Mouse (Mus musculus) kidney, postnatal 0 days (tissue): ENCODE data around the gene Cdyl. TPM values are rescaled to one million over a fixed set of nuclear protein-coding genes. Genes with fewer than 3 reads are reported as not detected.

Experiments
- ATAC-seq: fragments of 200-750 bp; cut with Nextera tagmentation; replicated peaks from 2 replicates; pipeline ENCODE4 v1.8.0; 2017; ENCODE audit warnings: low read depth, moderate number of reproducible peaks, moderate TSS enrichment, moderate library complexity; ENCODE audit not compliant: low FRiP score
- DNase-seq: peaks from one replicate; pipeline ENCODE4 v3.0.0-alpha.2; 2016; ENCODE audit warnings: low spot score
- H3K27ac ChIP-seq: fragments of 300-500 bp; sonication (generic); 2 replicates; pipeline ENCODE4 v1.5.1; 2014; ENCODE audit warnings: mild to moderate bottlenecking
- H3K27me3 ChIP-seq: fragments of 300-500 bp; sonication (generic); 2 replicates; pipeline ENCODE4 v1.6.1; 2014; ENCODE audit warnings: low read length, mixed read lengths; ENCODE audit not compliant: insufficient read depth
- H3K36me3 ChIP-seq: fragments of 300-500 bp; sonication (generic); 2 replicates; pipeline ENCODE4 v1.6.1; 2014; ENCODE audit warnings: low read length, mixed read lengths; ENCODE audit not compliant: insufficient read depth
- H3K4me1 ChIP-seq: fragments of 300-500 bp; sonication (generic); replicated peaks from 2 replicates; pipeline ENCODE4 v1.6.1; 2014; ENCODE audit warnings: antibody characterized with exemption, low read length, mixed read lengths; ENCODE audit not compliant: insufficient read depth
- H3K4me2 ChIP-seq: fragments of 300-500 bp; sonication (generic); 2 replicates; pipeline ENCODE4 v1.6.1; 2014; ENCODE audit warnings: mild to moderate bottlenecking, low read length, moderate library complexity, mixed read lengths
- H3K4me3 ChIP-seq: fragments of 300-500 bp; sonication (generic); replicated peaks from 2 replicates; pipeline ENCODE4 v1.5.1; 2014; ENCODE audit warnings: low read depth, low read length
- H3K9ac ChIP-seq: fragments of 300-500 bp; sonication (generic); 2 replicates; pipeline ENCODE4 v1.6.1; 2014; ENCODE audit warnings: low read depth, low read length
- H3K9me3 ChIP-seq: fragments of 300-500 bp; sonication (generic); replicated peaks from 2 replicates; pipeline ENCODE4 v1.6.1; 2016; ENCODE audit warnings: low read length, inconsistent platforms, mixed read lengths
- CTCF ChIP-seq: IDR thresholded peaks from 2 replicates; pipeline ENCODE4 v1.5.1; 2016; ENCODE audit warnings: antibody characterized with exemption, low read depth, mild to moderate bottlenecking, moderate library complexity
- WGBS: fragments of 180-500 bp; shearing (Covaris S2); extraction: QIAGEN DNeasy Blood & Tissue Kit; methylation state at CpG from one replicate; pipeline ENCODE4 v1.1.7; 2014; 5-methylcytosine and 5-hydroxymethylcytosine counted together
- polyA plus RNA-seq: library from polyadenylated mRNA; unstranded; fragments of >200 nt; fragmentation: Nextera tagmentation; extraction: Ambion mirVana; gene quantifications from 2 replicates; pipeline ENCODE4 v1.2.1, GENCODE M21; 2015

Cdyl gene
- polyA plus RNA-seq: 7.8 and 10.2 TPM in 2 replicates

GRCm38 (mm10) chr13:35659406-35659985 is at the start of gene Cdyl:
TSS of gene Cdyl (plus strand) at chr13:35659833.
- Histone ChIP-seq H3K36me3 (no peaks in the 10 kb centered on the region), H3K27me3 (no peaks in the 10 kb centered on the region), H3K4me2 (no peak within 1 kb of the TSS), H3K4me3 (no peak within 1 kb of the TSS), H3K27ac (no peak within 1 kb of the TSS), H3K4me1 (no peaks in the 10 kb centered on the region), H3K9ac (no peak within 1 kb of the TSS), H3K9me3 (no peaks in the 10 kb centered on the region)
- DNase-seq: peak; percentile 72
- 36% methylated on average over 4 of the region's 4 CpGs for WGBS
- ATAC-seq: peak; percentile 71
- no peak for TF ChIP-seq CTCF

GRCm38 (mm10) chr13:35610718-35611117 is 48.9 kb upstream of the Cdyl start:
- Histone ChIP-seq H3K9ac (no peak overlapping the region), H3K27ac (no peak overlapping the region), H3K4me1 (no peaks in the 10 kb centered on the region), H3K27me3 (no peaks in the 10 kb centered on the region), H3K9me3 (no peaks in the 10 kb centered on the region), H3K4me3 (no peak overlapping the region), H3K36me3 (no peaks in the 10 kb centered on the region), H3K4me2 (no peak overlapping the region)
- DNase-seq (no peak), ATAC-seq (no peak)
- no peak for TF ChIP-seq CTCF

DNA sequence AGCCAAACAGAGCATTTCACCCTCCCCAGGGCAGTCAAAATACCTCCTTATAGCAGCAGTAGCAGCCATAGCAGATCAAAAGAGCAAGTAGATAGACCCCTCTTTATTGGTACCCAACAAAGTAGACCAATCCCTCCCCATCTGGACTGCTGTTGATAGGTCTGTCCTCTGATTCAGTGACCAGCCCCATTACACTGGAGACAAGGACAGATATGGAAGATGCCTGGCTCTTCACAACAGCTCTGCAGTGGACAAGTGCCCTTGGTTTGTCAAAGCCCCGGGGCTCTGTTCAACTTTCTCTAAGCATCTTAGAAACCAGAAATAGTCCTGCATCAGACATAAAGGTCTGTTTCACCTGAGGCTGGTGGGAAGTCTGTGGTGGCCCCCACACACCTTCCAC is 47.1 kb upstream of the Cdyl start:
- H3K27me3 ChIP-seq: no peaks in the 10 kb centered on the region
- no peak overlapping the region for H3K27ac ChIP-seq
- no peak overlapping the region for H3K4me3 ChIP-seq
- H3K36me3 ChIP-seq: no peaks in the 10 kb centered on the region
- H3K9ac ChIP-seq: no peak overlapping the region
- no peaks in the 10 kb centered on the region for H3K9me3 ChIP-seq
- no peak for ATAC-seq
- DNase-seq: no peak
- no peak for TF ChIP-seq CTCF
- no peak overlapping the region for H3K4me2 ChIP-seq
- 93% methylated on average over 1 of the region's 1 CpGs for WGBS
- no peaks in the 10 kb centered on the region for H3K4me1 ChIP-seq

GRCm38 (mm10) chr13:35614832-35615479 is 44.7 kb upstream of the Cdyl start:
- WGBS: 80% methylated on average over 4 of the region's 4 CpGs
- no peak overlapping the region for H3K27ac ChIP-seq
- H3K4me3 ChIP-seq: no peak overlapping the region
- no peaks in the 10 kb centered on the region for H3K9me3 ChIP-seq
- DNase-seq (no peak), ATAC-seq (no peak)
- no peaks in the 10 kb centered on the region for H3K4me1 ChIP-seq
- H3K36me3 ChIP-seq: no peaks in the 10 kb centered on the region
- no peak overlapping the region for H3K4me2 ChIP-seq
- H3K27me3 ChIP-seq: no peaks in the 10 kb centered on the region
- TF ChIP-seq CTCF: no peak
- no peak overlapping the region for H3K9ac ChIP-seq

DNA sequence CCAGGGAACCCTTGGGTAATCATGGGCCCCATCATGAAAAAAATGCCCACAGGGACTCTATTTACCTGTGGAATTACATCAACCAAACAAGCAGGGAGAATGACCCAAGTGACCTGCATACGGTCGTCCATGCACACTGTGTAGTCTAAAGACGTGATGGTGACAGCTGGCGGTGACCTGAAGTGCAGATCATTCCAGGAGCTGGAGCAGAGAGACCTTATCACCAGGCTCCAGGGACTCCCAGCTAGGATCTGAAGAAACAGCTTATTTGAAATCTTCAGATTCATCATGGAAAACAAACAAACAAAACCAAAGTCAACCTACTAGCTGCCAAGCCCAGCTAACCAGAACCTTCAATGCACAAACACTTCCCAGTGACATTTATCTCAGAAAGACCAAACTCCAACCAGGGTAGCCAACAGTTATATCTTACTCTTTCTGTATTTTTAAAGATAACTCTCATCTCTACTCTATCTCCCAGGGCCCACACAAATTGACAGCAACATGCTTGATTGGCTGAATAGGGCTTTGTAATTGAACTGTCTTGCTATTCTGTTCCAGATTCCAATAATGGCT is 43.0 kb upstream of the Cdyl start:
- TF ChIP-seq CTCF: no peak
- no peaks in the 10 kb centered on the region for H3K27me3 ChIP-seq
- H3K36me3 ChIP-seq: no peaks in the 10 kb centered on the region
- no peak overlapping the region for H3K4me2 ChIP-seq
- no peaks in the 10 kb centered on the region for H3K9me3 ChIP-seq
- no peak overlapping the region for H3K9ac ChIP-seq
- no peak overlapping the region for H3K27ac ChIP-seq
- no peak for ATAC-seq
- no peak overlapping the region for H3K4me3 ChIP-seq
- WGBS: 73% methylated on average over 4 of the region's 4 CpGs
- no peaks in the 10 kb centered on the region for H3K4me1 ChIP-seq
- DNase-seq: no peak

DNA sequence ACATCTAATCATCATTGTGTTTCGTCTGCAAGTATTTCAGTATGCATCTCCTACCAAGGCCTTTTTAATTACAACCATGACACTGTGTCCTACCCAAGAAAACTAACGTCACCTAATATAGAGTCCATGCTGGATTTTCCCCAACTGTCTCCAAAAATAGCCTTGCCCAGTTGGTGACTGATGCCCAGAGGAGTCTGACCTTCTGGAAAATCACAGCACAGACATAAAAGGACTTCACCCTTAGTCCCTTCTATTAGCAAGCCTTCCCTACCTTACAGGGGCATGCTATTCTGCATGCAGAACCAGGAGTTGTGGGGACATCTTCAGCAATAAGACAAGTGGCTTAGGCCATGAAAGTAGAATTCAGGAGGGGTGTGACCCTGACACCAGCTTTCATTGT is 40.3 kb upstream of the Cdyl start:
- Histone ChIP-seq H3K4me2 (no peak overlapping the region), H3K27ac (no peak overlapping the region), H3K27me3 (no peaks in the 10 kb centered on the region), H3K36me3 (no peaks in the 10 kb centered on the region), H3K9ac (no peak overlapping the region), H3K4me3 (no peak overlapping the region), H3K9me3 (no peaks in the 10 kb centered on the region), H3K4me1 (no peaks in the 10 kb centered on the region)
- ATAC-seq: no peak
- WGBS: 84% methylated on average over 2 of the region's 2 CpGs
- no peak for DNase-seq
- TF ChIP-seq CTCF: no peak
